Mouse (Mus musculus) bone marrow, adult 2 months (tissue): ENCODE results near the gene Vmn1r82.

Source experiments
- CTCF ChIP-seq: fragments of 200-500 bp; IDR thresholded peaks from 2 replicates; pipeline ENCODE4 v1.5.1; 2011; ENCODE audit warnings: low read length, control low read depth; ENCODE audit not compliant: control insufficient read depth, insufficient read depth
- POLR2A ChIP-seq: fragments of 200-500 bp; IDR thresholded peaks from 2 replicates; pipeline ENCODE4 v1.6.1; 2011; ENCODE audit warnings: low read depth, mild to moderate bottlenecking, control low read depth, low read length, borderline replicate concordance; ENCODE audit not compliant: control insufficient read depth

- TF ChIP-seq CTCF (no peak), POLR2A (no peak)
Measured at GRCm38 (mm10) chr7:12300130-12300529, at the start of gene Vmn1r82.
